Mouse (Mus musculus) megakaryocyte progenitor cell, adult 5-6 weeks (primary cell): ENCODE results near the gene Csnk1g1. TPM values are rescaled to one million over a fixed set of nuclear protein-coding genes. Genes with fewer than 3 reads are reported as not detected.
A peak's percentile ranks its signal among the peaks of the same experiment; 100 is the strongest.

Experiments used
- ATAC-seq: replicated peaks from 2 replicates; pipeline ENCODE4 v1.8.0; 2016; ENCODE audit warnings: mild to moderate bottlenecking, moderate TSS enrichment, inconsistent platforms; ENCODE audit not compliant: poor library complexity
- total RNA-seq, 2 experiments: library from RNA; stranded (forward) in 1 of 2; stranded (reverse) in 1 of 2; fragments of 157-497, 149-512 nt in 1 of 2; fragments of 200-1000 nt in 1 of 2; gene quantifications; 2 replicates each; pipeline versions ENCODE4 v1.2.3 to v1.2.4; 2015 to 2017

Csnk1g1 gene
- total RNA-seq, 2 experiments from 2014 or later, result 8.7 to 26.5 TPM

- ATAC-seq, result no peak
Observed at GRCm38 (mm10) chr9:65995603-65996376, 87.1 kb downstream of the Csnk1g1 start.

GRCm38 (mm10) chr9:65998965-65999364 is 90.2 kb downstream of the Csnk1g1 start:
- no peak for ATAC-seq

GRCm38 (mm10) chr9:66004380-66004779 is 95.7 kb downstream of the Csnk1g1 start:
- peak; percentile 93 for ATAC-seq

- no peak for ATAC-seq
Observed at GRCm38 (mm10) chr9:66007603-66008202, 99.0 kb downstream of the Csnk1g1 start.

GRCm38 (mm10) chr9:66020601-66021000 is 111.9 kb downstream of the Csnk1g1 start:
- no peak for ATAC-seq

- no peak for ATAC-seq
Observed at GRCm38 (mm10) chr9:66038082-66038481, 129.4 kb downstream of the Csnk1g1 start.

- ATAC-seq, result no peak
Observed at GRCm38 (mm10) chr9:66038581-66038980, 129.9 kb downstream of the Csnk1g1 start.

DNA sequence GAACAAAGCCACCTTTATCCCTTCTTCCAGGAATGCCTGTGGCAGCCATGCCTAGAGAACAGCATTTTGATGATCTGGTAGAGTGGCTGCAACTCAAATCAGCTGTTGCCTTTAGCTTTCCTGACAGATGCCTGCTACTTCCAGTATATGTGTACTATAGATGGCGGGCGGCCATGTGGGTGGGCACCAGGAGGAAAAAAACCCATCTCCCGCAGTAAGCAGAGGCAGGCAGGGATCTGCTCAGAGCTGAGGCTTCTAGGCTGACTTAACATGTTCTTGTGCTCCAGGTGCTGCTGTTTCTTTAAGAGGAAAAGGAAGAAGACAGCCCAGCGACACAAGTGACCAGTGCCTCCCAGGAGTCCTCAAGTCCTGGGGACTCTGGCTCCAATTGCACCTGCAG is 130.6 kb downstream of the Csnk1g1 start:
- ATAC-seq, result no peak

- ATAC-seq, result no peak
Observed at GRCm38 (mm10) chr9:66040801-66041200, 132.1 kb downstream of the Csnk1g1 start.

DNA sequence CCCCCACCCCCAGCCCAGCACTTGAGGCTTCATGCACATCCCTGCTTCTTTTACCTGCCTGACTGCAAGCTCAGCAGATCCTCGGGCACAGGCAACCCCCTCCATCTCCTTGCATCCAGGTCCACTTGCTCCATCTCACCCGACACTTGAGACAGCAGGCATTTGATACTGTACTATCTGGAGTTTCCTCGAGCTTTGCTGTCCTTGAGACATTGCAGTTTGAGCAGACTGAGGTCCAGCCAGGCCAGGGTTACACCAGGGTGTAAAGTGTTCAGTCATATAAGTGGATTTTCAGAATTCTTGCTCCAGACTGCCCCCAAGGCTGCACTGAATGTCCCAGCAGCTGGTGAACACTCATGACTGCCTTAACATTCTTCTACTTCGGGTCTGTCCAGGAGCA is 133.6 kb downstream of the Csnk1g1 start:
- ATAC-seq, result no peak

DNA sequence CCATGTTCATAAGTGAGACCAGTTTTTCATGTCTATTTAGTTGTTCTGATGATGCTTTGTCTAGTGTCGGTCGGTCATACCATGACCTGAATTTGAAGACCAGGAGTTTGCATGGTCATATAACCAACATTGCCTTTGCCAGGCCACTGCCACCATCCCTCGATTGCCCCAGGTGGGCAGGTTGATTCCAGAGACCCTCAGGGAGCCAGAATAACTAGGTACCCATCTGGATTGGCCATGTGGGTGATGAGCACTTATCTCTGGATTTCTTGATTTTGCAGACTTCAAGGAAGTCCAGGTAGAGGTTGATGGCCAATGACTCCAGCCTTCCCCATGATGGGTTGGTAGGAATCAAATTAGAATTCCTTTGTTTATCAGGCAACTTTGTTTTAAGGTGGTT is 134.5 kb downstream of the Csnk1g1 start:
- no peak for ATAC-seq

- ATAC-seq, result no peak
Observed at GRCm38 (mm10) chr9:66049931-66050601, 141.3 kb downstream of the Csnk1g1 start.

GRCm38 (mm10) chr9:66051493-66051892 is 142.8 kb downstream of the Csnk1g1 start:
- ATAC-seq, result no peak

GRCm38 (mm10) chr9:66052731-66053130 is 144.0 kb downstream of the Csnk1g1 start:
- no peak for ATAC-seq

- ATAC-seq, result no peak
Observed at GRCm38 (mm10) chr9:66053620-66054019, 144.9 kb downstream of the Csnk1g1 start.

GRCm38 (mm10) chr9:66059583-66060307 is 151.0 kb downstream of the Csnk1g1 start, which contains the start of gene Ppib:
Gene Ppib, plus strand, starts transcription at chr9:66060222.
- ATAC-seq, result peak; percentile 98

DNA sequence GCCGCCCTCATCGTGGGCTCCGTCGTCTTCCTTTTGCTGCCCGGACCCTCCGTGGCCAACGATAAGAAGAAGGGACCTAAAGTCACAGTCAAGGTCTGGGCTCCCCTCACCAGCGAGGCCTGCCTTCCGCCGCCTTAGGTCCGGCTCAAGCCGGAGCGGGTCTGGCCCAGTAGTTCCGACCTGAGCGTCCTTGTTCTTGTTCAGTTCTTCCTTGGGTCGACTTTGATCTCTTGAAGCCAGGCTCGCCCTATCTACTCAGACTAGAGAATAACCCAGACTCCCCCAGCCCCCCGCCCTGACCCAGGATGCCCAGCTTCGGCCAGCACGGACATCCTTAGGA is 151.6 kb downstream of the Csnk1g1 start:
- no peak for ATAC-seq

DNA sequence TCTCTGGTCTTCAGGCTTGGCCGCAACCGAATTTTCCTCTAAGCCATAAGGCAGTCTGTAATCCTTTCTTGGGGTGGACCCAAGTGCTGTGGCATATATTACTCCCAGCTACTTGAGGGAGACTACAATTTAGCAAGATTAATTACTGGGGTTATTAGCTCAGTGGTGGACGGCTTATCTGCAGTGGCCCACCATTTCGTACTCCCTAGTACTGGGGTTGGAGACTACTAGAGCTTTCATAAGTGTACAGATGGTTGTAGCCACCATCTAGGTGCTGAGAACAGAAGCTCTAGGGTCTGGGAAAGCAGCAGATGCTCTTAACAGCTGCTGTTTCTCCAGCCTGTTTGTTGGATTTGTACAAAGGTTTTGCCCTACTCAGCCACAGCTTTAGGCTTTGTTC is 152.3 kb downstream of the Csnk1g1 start:
- ATAC-seq, result no peak

- no peak for ATAC-seq
Observed at GRCm38 (mm10) chr9:66061656-66062055, 152.9 kb downstream of the Csnk1g1 start.

GRCm38 (mm10) chr9:66063446-66063845 is 154.7 kb downstream of the Csnk1g1 start:
- ATAC-seq, result no peak

DNA sequence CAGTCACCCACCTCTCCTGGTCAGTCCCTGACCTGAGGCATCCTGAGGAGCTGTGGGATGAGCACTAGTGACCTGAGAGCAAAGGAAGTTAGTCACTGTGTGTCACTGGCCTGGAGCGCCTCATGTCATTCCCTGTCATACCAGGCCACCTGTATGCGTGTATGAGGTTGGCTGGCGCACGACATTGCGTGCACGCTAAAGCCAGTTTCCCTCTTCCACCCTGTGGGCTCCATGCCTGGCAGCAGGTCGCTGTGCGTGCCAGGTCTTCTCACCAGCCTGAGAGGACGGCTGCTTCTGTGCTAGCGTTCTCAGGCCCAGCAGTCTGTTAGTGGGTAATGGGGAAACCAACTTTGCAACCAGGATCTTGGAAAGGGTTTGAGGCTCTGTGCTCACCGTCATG is 155.6 kb downstream of the Csnk1g1 start:
- ATAC-seq, result no peak
